ENCODE assay signal across 24 mouse cellular contexts in genomic region chr17:29525613-29526012, GRCm38 (mm10). TPM values are rescaled to one million over a fixed set of nuclear protein-coding genes. Genes with fewer than 3 reads are reported as not detected.
"Had no signal": no experiment of that assay in that cellular context is flagged by ENCODE, and none has a peak within 500 bp of the region (broad histone marks: within the 10 kb centered on the region; RNA-seq: fewer than 3 reads in every experiment).

No protein-coding gene starts in this region.

- H3K4me2 ChIP-seq: limb, embryonic 13.5 days; liver, embryonic 11.5 days; midbrain, embryonic 15.5 days; neural tube, embryonic 13.5 days; stomach, embryonic 15.5 days had no signal

- H3K9me3 ChIP-seq: midbrain, embryonic 15.5 days; stomach, embryonic 15.5 days had no signal

- H3K4me1 ChIP-seq: limb, embryonic 13.5 days; midbrain, embryonic 10.5 days; midbrain, embryonic 15.5 days; neural tube, embryonic 13.5 days; stomach, embryonic 15.5 days had no signal

- ATAC-seq: midbrain, embryonic 15.5 days had no signal

- H3K36me3 ChIP-seq: limb, embryonic 13.5 days; midbrain, embryonic 10.5 days; midbrain, embryonic 15.5 days; neural tube, embryonic 13.5 days; stomach, embryonic 15.5 days had no signal

- H3K9ac ChIP-seq: limb, embryonic 13.5 days; midbrain, embryonic 15.5 days; neural tube, embryonic 13.5 days; stomach, embryonic 15.5 days had no signal

- H3K27ac ChIP-seq: layer of hippocampus, adult 2 months; limb, embryonic 13.5 days; midbrain, embryonic 10.5 days; midbrain, embryonic 15.5 days; neural tube, embryonic 13.5 days; stomach, embryonic 15.5 days had no signal

- H3K4me3 ChIP-seq: layer of hippocampus, adult 2 months; limb, embryonic 13.5 days; midbrain, embryonic 10.5 days; midbrain, embryonic 15.5 days; neural tube, embryonic 13.5 days; stomach, embryonic 15.5 days had no signal

- H3K27me3 ChIP-seq: limb, embryonic 13.5 days; midbrain, embryonic 15.5 days; neural tube, embryonic 13.5 days; stomach, embryonic 15.5 days had no signal

- DNase-seq: kidney, adult 18-20 months; kidney, postnatal 10 days; kidney, postnatal 4 days; left cerebral cortex, postnatal 4 days; lung, adult 18-20 months; lung, postnatal 10 days; lung, postnatal 4 days; retina, postnatal 1 day; right cerebral cortex, postnatal 4 days; thymus, postnatal 36 days had no signal

RNA-seq across cellular contexts. Expression of gene Gm17657, which starts 23.8 kb away (rescaled TPM):
- total RNA-seq: layer of hippocampus, adult 2 months; layer of hippocampus, postnatal 14 days; left cerebral cortex, adult 18-20 months; left cerebral cortex, postnatal 10 days; left cerebral cortex, postnatal 4 days; megakaryocyte, adult 5-6 weeks had no signal
- polyA plus RNA-seq: kidney, embryonic 14.5 days; limb, embryonic 13.5 days; midbrain, embryonic 10.5 days; midbrain, embryonic 15.5 days; neural tube, embryonic 13.5 days; spleen, adult 2 months; stomach, embryonic 15.5 days; thymus, postnatal 0 days had no signal

RNA-seq across cellular contexts. Expression of gene Tmem217, which starts 26.6 kb away (rescaled TPM):
- total RNA-seq: layer of hippocampus, adult 2 months; layer of hippocampus, postnatal 14 days; left cerebral cortex, adult 18-20 months; left cerebral cortex, postnatal 10 days; left cerebral cortex, postnatal 4 days had no signal
- polyA plus RNA-seq: spleen, adult 2 months had no signal
